Mouse (Mus musculus) right cerebral cortex, postnatal 14 days (tissue): ENCODE measurements around the gene Ing2.

Experiments
- DNase-seq: peaks from one replicate; pipeline ENCODE4 v3.0.0; 2022

Gene Ing2

DNA sequence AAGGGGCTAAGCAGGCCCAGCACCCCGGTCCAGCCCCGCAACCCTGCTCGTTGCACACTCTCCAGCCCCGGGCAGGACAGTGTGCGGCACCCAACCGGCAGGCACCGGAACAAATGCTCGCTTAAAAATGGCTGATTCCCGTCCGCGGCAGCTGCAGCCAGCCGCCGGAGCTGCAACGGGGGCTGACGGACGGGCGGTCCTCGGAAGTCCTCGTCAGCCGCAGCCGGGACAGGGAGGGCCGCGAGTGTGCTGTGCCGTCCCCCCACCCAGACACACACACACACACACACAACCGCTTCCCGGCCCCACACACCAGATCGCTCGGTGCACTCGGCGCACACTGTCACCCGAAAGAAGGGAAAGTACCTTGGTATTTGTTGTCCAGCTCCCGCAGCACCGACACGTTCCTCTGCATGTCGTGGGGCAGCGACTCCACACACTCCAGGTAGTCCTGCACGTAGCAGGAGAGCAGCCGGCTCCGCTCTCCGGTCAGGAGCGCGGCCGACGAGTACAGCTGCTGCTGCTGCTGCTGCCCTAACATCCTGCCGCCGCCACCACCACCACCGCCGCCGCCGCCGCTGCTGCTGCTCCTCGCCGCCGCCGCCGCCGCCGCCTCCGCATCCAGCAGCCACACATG is 1.1 kb downstream of the Ing2 start:
- DNase-seq = peak; percentile 45

DNA sequence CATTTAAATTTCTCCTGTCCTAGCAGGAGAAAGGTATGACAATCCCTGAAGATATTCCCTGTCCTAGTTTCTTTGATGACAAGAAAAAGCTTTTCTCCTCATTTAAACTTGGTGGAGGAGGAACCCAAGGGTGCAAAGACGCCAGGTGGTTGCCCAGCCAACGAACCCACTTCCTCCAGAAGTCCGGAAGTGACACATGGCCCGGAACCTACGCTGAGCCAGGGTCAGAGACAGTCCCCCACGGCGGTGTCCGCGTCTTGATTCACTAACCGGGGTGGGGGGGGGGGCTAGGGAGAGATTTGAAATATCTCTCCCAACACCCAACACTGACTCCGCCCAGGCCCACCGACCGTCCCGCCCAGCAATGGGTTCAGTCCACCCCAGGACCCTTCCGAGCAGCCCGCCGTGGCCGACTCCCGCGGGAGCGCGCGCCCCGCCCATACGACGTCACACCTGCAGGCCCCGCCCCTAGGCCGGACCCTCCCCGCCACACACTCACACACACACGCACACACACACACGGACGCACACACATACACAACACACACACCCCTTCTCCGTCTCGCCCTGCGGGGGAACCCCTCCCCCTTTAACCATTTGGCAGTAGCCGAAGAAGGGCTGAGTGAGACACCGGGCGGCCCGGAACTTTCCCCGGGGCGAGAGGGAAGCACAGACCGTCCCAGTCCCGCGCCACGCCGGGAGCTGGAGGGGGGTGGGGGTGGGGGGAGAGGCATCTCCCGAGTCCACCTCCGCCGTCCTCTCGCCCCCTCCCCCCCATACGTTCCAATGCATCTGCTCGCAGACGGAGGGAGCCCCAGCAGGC is 1.8 kb downstream of the Ing2 start:
- peak; percentile 91 for DNase-seq

- DNase-seq = no peak
Measured at GRCm38 (mm10) chr8:47664231-47664785, 11.0 kb downstream of the Ing2 start.

DNA sequence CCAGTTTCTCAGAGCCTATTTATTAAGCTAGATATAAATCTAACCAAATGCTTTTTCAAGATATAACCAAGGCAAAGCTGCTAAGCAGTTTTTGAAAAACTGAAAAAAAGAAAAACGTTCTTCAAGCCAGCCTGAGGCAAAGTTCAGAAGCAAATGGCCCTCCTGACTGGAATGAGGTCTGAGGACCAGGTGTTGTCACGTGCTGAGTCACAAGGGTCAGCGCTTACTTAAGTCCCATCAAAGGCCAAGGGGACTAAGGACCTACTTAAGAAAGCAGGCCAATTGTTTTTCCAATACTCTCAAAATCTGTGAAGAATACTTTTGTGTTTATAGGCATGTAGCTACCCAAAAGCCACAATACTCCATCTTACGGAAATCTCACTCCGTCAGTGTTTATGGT is 12.2 kb downstream of the Ing2 start:
- DNase-seq = no peak

DNA sequence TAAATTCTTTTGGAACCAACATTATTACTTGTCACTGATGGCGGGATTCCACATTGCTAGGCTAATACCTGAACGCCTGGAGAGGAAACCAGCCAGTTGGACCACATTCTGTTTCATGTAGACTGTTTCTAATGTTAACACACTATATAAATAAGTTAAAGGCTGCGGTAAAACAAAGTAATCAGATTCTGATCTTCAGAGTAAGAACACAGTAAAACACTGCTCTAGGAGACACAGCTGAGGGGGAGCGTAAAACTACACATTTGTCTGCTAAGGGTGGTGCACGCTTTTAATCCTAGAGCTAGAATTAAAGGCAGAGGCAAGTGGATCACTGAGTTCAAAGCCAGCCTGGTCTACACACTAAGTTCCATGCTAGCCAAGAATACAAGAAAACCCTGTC is 12.6 kb downstream of the Ing2 start:
- no peak for DNase-seq

DNA sequence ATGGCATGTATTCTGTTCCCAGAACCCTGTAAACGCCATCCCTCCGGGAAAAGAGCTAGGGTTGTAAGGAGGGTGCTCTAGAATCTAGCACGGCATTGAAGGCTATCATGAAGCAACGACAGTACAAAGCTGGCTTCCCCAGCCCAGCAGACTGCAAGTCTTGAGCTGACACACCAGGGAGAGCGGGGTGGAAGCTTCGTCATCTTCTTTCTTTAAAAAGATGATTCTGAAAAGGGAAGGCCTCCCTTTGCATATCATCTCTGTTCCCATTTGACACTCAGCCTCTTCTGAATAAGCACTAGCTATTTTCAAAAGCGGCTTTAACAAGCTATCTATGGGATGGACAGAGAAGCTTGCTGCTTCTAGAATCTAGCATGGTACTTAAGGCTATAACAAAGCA is 15.0 kb downstream of the Ing2 start:
- peak; percentile 25 for DNase-seq

DNA sequence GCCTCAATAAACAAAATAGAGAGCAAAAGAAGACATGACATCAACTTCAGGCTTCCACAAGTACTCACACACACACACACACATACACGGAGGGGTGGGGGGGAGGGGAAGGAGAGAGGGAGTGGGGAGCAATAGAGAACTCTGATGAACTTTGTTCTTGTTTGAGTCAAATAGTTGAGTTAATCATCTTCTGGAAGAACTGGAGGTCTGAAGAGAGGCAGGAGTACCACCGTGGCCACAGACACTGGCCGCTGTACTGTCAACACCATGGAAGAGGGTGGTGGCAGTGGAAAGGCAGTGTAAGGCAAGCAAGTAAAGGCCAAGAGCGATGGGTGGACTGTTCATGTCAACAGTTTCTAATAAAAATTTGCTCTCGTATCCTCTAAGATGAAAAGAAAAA is 15.9 kb downstream of the Ing2 start:
- DNase-seq = no peak

- DNase-seq = no peak
Measured at GRCm38 (mm10) chr8:47654406-47654805, 20.9 kb downstream of the Ing2 start.

DNA sequence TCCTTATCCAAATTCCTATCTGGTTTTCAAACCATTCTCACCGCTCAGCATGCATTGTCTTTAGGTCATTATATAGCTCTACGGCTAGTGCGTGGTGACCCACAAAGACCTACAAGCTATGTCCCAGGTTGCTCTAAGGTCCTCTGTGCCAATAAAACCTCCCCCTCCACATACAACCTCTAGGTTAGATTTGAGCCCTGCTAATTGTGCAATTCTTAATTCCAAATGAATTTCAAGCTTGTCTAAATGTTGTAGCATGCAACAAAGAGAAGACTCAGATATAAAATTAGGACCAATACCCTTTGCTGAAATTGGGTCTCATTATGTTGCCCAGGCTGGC is 22.6 kb downstream of the Ing2 start:
- DNase-seq = no peak

DNA sequence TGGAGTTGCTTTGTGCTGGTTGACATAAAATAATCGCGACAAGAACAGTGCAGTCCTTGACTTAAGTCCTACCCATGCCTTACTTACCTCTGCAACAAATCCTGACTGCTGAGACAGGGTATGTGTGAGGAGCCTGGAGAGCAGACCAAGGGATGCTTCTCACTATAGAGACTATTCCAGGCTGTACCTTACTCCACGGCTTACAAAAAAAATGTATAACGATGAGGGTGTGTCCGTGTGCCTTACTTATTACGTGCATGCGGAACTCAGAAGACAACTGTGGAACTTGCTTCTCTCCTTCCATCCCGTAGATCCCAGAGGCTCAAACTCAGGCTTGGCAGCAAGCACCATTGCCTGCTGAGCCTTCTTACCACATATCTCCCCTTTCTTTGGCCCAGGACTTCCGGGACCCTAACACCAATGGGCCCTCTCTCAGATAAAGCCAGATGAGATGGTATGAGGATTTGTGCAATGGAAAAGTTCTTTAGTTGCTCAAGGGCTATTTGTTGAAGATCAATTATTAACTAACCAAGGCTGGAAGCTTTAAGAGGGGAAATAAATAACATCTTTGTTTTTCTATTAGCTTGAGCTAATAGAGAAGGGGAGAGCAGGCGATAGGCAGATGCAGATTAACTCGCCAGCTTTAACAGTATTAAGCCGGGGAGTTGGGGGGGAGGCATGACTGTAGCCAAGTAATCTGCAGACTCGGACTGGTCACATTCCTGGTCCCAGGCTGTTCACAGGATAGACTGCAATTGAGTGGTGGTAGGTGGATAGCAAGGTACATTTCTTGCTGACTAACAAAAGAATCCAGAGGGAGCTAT is 23.2 kb downstream of the Ing2 start:
- DNase-seq = no peak

GRCm38 (mm10) chr8:47650853-47651252 is 24.5 kb downstream of the Ing2 start:
- no peak for DNase-seq

- DNase-seq = no peak
Measured at GRCm38 (mm10) chr8:47649551-47649950, 25.8 kb downstream of the Ing2 start.

- no peak for DNase-seq
Measured at GRCm38 (mm10) chr8:47642514-47643064, 32.8 kb downstream of the Ing2 start.

DNA sequence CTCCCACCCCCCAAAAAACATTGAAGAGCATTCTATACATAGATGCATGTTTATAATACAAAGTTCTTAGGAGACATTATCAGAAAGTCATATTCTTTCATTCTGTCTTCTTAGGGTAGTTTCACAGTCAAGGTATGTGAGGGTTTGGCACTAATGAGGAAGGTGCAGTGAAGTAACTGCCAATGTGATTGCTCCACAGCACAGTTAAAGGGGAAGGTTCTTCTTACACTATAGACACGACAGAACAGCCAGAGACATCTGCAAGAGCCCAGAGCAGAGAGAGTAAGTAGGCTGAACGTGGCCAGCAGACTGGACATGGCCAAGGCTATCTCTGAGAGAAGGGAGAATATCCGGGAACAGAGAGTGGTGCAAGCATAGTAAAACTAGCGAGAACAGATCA is 38.2 kb downstream of the Ing2 start:
- DNase-seq = no peak

GRCm38 (mm10) chr8:47636032-47636431 is 39.3 kb downstream of the Ing2 start:
- DNase-seq = no peak

GRCm38 (mm10) chr8:47634791-47635341 is 40.5 kb downstream of the Ing2 start:
- DNase-seq = no peak

- DNase-seq = no peak
Measured at GRCm38 (mm10) chr8:47621144-47621543, 54.2 kb downstream of the Ing2 start.
